Mouse (Mus musculus) WW6 (cell line): Measurements from ENCODE around the gene Rps15.
"Not testable (repeated sequence)": the region's sequence is repeated elsewhere in the genome, so short reads cannot be mapped to it uniquely, and the experiment has no call there.

Source experiments
- DNase-seq: peaks from one replicate; pipeline ENCODE4 v3.0.0-alpha.2; 2013; ENCODE audit warnings: low read depth, low spot score

The Rps15 gene

GRCm38 (mm10) chr10:80292251-80293146 lies at the start of gene Rps15:
Gene Rps15 (plus strand): TSS chr10:80292453.
- DNase-seq = peak; percentile 92

- no peak for DNase-seq
These were observed 49.6 kb upstream of the Rps15 start for GRCm38 (mm10) chr10:80242607-80243006.

DNA sequence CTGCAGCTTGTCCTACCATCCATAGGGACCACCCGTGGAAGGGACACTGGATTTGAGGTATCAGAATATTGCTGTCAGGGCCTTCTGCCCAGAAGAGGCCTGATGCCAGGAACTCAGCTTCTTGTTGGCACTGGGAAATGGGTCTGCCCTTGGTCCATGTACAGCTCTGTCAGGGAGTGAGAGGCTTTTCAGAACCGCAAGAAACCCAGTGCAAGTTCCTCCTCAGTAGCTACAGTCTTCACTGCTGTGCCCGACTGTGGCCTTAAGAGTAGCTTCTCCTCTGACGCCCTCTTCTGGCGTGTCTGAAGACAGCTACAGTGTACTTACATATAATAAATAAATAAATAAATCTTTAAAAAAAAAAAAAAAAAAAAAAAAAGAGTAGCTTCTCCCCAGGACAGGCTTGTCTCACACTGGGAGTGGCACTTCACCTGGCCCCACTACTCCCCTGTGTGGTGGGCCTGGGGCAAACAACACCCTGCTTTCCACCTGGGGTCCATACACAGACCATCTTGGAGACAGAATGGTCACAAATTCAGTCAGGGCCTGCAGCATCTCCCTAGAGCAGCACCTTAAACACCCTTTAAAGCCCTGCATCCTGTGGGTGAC lies 47.4 kb upstream of the Rps15 start:
- no peak for DNase-seq

DNA sequence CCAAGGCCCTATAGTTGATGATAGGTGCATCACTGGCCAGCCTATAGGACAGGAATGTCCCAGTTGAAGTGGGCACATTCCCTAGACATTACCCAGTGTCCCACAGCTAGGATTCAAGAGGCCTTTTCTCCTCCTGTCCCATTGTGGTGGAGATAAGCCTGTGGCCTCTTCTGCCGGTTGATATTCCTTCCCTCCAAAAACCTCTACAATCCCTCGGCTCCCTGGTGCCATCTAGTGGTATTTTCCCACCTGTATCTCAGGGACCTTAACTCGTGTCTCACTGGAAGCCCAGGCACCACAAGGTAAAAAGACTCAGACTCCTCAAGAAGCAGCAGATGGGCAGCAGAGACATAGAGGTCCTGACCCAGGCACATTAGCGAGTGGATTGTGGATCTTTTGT lies 46.7 kb upstream of the Rps15 start:
- DNase-seq = peak; percentile 65

DNA sequence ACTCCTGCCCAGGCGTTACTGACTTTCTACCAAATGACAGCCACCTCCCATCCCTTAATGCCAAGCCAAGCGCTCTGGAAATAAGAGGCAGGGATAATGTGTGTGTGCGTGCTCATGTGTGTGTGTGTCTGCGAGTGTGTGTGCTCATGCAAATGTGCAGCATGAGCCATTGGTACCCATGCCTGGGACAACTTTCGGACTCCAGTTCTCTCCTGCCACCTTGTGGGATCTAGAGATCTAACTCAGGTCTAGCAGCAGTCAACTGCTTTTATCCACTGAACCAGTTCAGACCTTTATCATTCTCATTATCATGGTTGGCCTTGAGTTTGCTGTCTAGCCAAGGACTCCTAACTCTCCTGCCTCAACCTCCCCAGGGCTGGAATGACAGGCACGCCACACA lies 44.4 kb upstream of the Rps15 start:
- DNase-seq = no peak

DNA sequence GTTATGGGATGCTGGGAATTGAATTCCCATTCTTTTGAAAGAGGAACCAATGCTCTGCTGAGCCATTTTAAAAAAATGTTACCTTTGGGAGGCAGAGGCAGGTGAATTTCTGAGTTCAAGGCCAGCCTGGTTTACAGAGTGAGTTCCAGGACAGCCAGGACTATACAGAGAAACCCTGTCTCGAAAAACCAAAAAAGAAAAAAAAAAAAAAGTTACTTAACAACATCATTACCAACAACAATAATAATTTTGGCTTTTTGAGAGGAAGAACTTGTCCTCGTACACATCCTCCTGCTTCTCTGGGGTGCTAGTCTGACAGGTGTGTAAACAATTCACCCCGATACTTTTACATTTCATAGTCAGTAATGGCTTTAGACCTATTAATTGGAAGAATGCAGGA lies 43.8 kb upstream of the Rps15 start:
- not testable (repeated sequence) for DNase-seq

DNA sequence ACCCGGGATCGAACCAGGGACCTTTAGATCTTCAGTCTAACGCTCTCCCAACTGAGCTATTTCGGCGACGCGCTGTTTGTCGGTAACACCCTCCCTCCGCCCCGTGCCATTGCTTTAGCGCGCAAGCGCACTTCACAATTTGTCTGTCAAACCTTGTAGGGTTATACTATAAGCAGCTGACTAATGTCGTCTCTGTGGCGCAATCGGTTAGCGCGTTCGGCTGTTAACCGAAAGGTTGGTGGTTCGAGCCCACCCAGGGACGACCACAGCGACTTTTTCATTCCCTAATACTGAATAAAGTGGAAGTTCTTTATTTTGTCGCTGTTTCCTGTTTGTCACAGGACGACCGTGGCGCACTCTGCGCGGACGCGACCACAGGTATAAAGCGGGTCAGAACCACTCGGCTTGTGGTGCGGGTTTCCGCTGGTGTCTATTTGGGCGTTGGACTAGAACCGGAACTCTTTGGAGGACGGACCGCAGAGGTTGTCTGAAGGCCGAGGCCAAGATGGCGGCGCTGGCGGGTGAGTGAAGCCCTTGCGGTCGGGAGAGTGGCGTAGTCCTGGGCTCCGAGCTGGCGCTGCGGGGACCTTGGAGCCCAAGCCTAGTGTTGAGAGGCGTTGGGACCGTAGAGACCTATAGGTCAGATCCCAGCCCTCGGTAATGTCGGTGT lies 43.1 kb upstream of the Rps15 start, which contains the start of gene Ndufs7:
Gene Ndufs7 (plus strand): TSS at position 151 of the 670 bp plus-strand sequence.
- peak; percentile 85 for DNase-seq

DNA sequence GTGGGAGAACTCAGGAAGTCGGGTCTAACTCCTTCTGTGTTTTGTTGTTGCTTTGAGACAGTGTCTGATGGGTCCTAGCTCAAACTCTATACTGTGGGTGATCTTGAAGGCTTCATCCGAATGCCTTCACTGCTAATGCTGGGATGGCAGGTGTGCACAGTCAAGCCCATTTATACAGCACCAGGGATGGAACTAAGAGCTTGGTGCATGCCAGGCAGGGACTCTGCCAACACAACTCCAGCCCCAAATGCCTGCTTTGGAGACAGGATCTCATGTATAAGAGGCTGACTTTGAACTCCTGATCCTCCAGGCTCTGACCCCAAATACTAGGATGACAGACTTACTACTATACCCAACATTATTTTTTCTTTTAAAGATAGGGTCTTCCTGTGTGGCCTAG lies 42.2 kb upstream of the Rps15 start:
- no peak for DNase-seq

DNA sequence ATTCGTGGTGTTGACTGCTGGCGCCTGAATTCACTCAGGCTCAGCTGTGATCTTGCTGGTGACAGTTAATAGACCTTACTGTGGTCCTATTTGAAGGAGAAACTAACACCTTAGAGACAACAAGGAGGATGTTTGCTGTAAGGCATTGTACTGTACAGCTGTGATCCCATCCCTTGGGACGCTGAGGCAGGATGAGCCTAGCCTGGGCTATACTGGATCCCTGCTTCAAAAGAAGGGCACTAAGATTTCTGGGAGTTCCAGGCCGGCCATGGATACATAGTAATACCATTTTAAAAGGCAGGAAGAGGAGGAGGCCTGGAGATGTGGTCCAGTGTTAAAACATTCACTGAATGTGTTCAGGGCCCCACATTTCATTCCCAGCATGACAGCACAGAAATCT lies 41.7 kb upstream of the Rps15 start:
- DNase-seq = no peak

- DNase-seq = no peak
These were observed 40.2 kb upstream of the Rps15 start for GRCm38 (mm10) chr10:80252011-80252410.

DNA sequence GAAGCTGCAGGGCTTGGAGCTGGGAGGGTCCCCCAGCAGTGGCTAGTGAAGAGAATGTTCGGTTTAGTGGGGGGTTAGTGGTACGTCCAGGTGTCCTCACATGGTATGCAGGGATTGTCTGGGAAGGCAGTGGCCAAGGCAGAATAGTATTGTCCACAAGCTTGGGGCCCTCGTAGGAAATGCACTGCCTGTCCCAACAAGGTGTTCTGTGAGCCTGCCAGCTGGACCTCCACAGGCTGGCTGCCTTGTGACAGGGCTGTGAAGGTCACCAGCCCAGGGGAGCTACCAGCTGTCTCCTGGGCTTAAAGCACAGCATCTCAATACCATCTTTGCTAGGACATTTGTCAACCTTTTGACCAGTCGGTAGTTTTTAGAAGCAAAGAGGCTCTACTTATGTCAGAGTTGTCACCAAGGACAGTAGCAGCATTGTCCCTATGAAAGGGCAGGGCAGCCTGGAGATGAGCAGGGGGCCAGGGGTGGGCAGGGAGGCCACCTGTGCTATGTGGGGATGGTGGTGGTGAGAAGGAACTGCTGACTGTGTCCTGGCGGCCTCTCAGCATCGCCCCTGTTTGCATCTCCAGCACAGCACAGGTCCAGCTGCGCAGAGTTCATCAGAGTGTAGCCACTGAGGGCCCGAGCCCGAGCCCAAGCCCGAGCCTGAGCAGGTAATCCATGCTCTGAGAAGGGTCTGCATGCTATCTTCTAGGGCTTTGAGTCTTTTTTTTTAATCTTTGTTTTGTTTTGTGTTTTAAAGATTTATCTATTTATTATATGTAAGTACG lies 39.6 kb upstream of the Rps15 start:
- no peak for DNase-seq

DNA sequence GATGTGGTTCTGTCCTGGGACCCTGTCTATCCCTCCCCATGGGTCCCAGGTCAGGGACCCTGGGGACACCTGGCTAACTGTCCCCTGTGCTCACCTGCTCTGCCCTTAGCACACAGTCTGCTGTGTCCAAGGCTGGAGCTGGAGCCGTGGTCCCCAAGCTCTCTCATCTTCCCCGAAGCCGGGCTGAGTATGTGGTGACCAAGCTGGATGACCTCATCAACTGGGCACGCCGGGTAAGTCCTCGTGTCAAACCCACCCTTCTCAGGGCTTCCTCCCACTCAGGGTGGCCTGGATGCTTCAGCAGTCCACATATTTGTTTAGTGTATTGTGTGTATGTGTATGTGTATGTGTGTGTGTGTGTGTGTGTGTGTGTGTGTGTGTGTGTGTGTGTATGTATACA lies 38.7 kb upstream of the Rps15 start:
- DNase-seq = no peak

GRCm38 (mm10) chr10:80254331-80255297 lies 37.6 kb upstream of the Rps15 start:
- DNase-seq = no peak

GRCm38 (mm10) chr10:80255881-80256535 lies 36.2 kb upstream of the Rps15 start:
- no peak for DNase-seq

DNA sequence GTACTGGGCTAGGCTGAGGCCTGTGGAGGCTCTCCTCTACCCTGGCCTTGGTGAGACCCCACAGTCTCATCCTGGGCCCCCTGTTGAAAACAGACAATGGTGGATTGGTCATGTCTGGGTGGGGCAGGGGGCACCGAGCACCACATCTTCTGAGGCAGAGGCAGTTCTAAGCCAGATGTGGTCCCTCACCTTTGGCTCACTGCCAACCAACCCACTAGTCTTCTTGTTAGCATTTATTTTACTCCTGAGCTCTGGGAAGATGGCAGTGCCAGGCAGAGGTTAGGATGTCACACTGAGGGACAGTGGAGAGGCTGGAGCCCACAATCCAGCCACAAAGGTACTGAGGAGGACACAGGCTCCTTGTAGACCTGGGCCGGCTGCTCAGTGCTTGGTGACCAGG lies 34.3 kb upstream of the Rps15 start:
- no peak for DNase-seq

DNA sequence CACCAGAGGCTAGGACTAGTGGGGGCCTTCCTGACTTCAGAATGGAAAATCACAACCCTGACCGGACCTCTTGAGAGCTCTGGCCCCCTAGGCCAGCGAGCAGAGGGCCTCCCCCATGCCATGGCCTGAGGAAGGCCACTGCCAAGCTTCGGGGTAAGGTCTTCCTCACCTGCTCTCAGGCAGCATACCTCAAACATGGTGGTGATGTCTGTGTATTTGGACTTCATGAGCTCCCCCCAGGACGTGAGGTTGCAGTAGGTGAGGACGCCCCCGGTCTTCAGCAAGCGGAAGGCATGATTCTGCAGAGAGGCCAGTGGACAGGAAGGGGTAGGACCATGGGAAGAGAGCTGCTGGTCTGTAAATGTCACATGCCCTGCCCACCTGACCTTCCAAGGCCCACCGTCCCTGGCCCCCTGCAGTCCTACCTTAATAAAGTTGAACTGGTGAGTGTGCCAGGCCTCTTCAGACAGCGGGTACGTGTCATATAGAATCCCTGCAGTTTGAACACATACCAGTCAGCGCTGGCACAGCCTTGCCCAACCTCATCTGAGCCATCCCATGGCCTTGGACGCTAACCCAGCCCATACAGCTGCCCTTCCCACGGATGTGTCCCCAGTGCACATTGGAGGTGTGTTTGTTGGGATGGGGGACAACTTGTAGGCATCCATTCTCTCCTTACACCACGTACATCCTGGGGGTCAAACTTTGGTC lies 33.3 kb upstream of the Rps15 start:
- no peak for DNase-seq

DNA sequence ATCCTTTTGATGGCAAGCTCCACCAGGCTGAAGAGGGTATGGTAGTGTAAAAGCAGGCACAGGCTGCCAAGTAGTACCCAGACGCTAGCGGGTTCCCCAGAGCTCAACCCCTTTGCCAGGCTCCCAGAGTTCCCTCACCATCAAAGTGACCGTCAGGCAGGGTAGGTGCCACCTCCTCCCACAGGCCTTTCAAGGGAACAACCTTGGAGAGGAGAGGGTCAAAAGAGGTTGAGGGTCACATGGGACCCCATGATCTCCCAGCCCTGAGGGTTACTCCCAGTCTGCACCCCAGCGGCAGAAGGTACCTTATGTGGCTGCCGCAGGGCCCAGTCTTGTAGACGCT lies 32.8 kb upstream of the Rps15 start:
- no peak for DNase-seq

DNA sequence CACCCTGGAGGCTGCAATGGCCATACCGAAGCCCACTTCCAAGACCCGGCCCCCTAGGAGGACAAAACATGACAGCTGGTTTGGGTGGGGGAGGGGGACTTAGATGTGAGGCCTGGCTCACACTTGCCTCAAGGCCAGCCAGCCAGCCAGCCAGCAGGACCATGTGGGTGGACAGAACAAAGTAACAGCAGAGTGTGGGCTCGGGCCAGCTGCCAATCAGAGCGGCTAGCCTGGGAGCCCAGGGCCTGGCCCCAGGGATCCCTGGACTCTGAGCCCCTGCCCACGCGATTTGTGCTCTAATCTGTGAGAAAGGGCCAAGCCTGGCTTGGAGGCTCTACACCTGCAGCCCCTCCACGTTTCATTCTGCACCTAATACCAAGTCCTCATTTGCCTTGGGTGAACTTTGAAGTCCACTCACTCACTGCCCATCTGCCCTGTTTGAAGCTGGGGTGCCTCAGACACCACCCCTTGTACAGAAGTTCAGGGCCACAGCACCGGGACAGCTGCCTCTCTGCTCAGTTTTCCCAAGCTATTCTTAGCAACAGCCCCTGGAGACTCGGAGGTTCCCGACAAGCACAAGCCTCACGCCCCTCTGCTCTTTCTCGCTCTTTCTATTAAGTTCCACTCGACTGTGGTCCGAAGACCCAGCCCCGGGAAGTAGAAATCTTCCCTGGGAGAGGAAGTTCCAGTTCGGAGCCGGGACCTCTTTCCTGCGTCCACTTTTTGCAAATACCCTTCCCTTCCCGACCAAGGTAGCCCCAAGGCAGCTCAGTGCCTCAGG lies 32.2 kb upstream of the Rps15 start:
- no peak for DNase-seq
